Mouse (Mus musculus): Measurements from ENCODE around the gene Sfrp5. TPM values are rescaled to one million over a fixed set of nuclear protein-coding genes. Genes with fewer than 3 reads are reported as not detected.

Sfrp5 gene
- polyA plus RNA-seq (2014; fragmentation: Illumina TruSeq; extraction: RNeasy Lipid Tissue Mini Kit (QIAGEN cat#74804); ENCODE audit: low replicate concordance): 0.45 TPM

GRCm38 (mm10) chr19:42201696-42202381 lies at the start of gene Sfrp5:
Sfrp5 (minus strand) TSS chr19:42202252.

GRCm38 (mm10) chr19:42247519-42247918 lies 45.5 kb upstream of the Sfrp5 start, which contains the start of gene Golga7b:
Golga7b (plus strand) TSS chr19:42247574.

DNA sequence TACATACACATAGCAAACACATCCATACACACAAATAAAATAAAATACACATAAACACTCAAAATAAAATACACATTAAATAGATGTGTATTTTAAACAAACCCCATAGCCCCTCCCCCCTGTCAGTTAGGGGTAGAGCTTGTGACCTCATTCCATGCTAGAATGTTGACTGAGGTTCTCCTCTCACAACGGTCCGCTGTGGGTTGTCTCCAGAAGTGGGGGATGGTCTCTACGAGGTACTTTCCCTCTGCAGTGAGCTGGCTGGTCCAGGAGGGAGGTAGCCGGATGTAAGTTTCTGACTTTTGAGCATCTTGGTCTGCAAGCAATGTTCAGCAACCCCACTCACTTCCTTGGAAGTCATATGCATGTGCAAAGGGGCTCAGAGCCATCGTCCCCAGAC lies 38.3 kb downstream of the Sfrp5 start, which contains the start of gene Zfyve27:
Zfyve27 (plus strand) TSS at position 188 of the 400 bp plus-strand sequence.

Other genes starting within 250 kb of the Sfrp5 start
- 8.1 TPM for gene Mms19, start 221.1 kb downstream of the Sfrp5 start, polyA plus RNA-seq (2014; fragmentation: Illumina TruSeq; extraction: RNeasy Lipid Tissue Mini Kit (QIAGEN cat#74804); ENCODE audit: low replicate concordance)
- not detected for gene Ubtd1, start 220.5 kb downstream of the Sfrp5 start, polyA plus RNA-seq (2014; fragmentation: Illumina TruSeq; extraction: RNeasy Lipid Tissue Mini Kit (QIAGEN cat#74804); ENCODE audit: low replicate concordance)
- not detected for gene Ankrd2, start 166.3 kb downstream of the Sfrp5 start, polyA plus RNA-seq (2014; fragmentation: Illumina TruSeq; extraction: RNeasy Lipid Tissue Mini Kit (QIAGEN cat#74804); ENCODE audit: low replicate concordance)
- 0.71 TPM for gene Hoga1, start 156.6 kb downstream of the Sfrp5 start, polyA plus RNA-seq (2014; fragmentation: Illumina TruSeq; extraction: RNeasy Lipid Tissue Mini Kit (QIAGEN cat#74804); ENCODE audit: low replicate concordance)
- gene 4933411K16Rik, start 150.0 kb downstream of the Sfrp5 start, polyA plus RNA-seq (2014; fragmentation: Illumina TruSeq; extraction: RNeasy Lipid Tissue Mini Kit (QIAGEN cat#74804); ENCODE audit: low replicate concordance): not detected
- not detected for gene Morn4, start 115.9 kb downstream of the Sfrp5 start, polyA plus RNA-seq (2014; fragmentation: Illumina TruSeq; extraction: RNeasy Lipid Tissue Mini Kit (QIAGEN cat#74804); ENCODE audit: low replicate concordance)
- 6.3 TPM for gene Pi4k2a, start 111.8 kb downstream of the Sfrp5 start, polyA plus RNA-seq (2014; fragmentation: Illumina TruSeq; extraction: RNeasy Lipid Tissue Mini Kit (QIAGEN cat#74804); ENCODE audit: low replicate concordance)
- not detected for gene Avpi1, start 73.2 kb downstream of the Sfrp5 start, polyA plus RNA-seq (2014; fragmentation: Illumina TruSeq; extraction: RNeasy Lipid Tissue Mini Kit (QIAGEN cat#74804); ENCODE audit: low replicate concordance)
- gene Marveld1, start 54.9 kb downstream of the Sfrp5 start, polyA plus RNA-seq (2014; fragmentation: Illumina TruSeq; extraction: RNeasy Lipid Tissue Mini Kit (QIAGEN cat#74804); ENCODE audit: low replicate concordance): 3.7 TPM
- gene Zfyve27, start 38.3 kb downstream of the Sfrp5 start, polyA plus RNA-seq (2014; fragmentation: Illumina TruSeq; extraction: RNeasy Lipid Tissue Mini Kit (QIAGEN cat#74804); ENCODE audit: low replicate concordance): 8.5 TPM
- 0.30 TPM for gene Golga7b, start 45.3 kb upstream of the Sfrp5 start, polyA plus RNA-seq (2014; fragmentation: Illumina TruSeq; extraction: RNeasy Lipid Tissue Mini Kit (QIAGEN cat#74804); ENCODE audit: low replicate concordance)
- not detected for gene Crtac1, start 229.5 kb upstream of the Sfrp5 start, polyA plus RNA-seq (2014; fragmentation: Illumina TruSeq; extraction: RNeasy Lipid Tissue Mini Kit (QIAGEN cat#74804); ENCODE audit: low replicate concordance)